Mouse (Mus musculus): ENCODE results near the gene Mal. TPM values are rescaled to one million over a fixed set of nuclear protein-coding genes. Genes with fewer than 3 reads are reported as not detected.

Mal gene
- total and polyA plus RNA-seq, 2 experiments from 2014 or later, result 4.3 to 5.2 TPM

DNA sequence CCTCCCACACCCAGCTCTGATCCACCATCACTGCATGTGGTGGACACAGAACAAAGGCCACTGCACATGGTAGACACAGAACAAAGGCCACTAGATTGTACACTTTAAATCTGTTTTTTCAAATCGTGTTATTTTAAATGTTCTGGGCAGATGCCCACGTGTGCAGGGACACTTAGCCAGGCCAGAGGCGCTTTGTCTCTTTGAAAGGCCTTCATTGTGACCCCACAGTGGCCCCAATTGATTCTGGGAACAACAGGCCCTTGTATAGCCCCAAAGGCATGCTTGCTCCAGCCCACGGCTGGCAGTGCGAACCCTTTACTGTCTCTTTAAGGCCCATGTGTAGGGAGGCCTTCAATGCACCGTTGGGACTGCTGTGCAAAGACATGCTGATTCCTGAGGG lies 29.1 kb downstream of the Mal start:
- DNase-seq (ENCODE audit: low spot score) (peak; percentile 16), ATAC-seq (peak; percentile 58; the same call in 1 of the 2 replicates)
- no peaks in the 10 kb centered on the region for H3K27me3 ChIP-seq (ENCODE audit: insufficient read depth, low read length)
- WGBS, result 37% methylated on average over 6 of the region's 6 CpGs
- TF ChIP-seq CTCF (IDR thresholded peaks at IDR 0.05; ENCODE audit: low read depth), result no peak
- no peak overlapping the region for H3K9ac ChIP-seq (replicated peaks; ENCODE audit: low read length)
- H3K4me3 ChIP-seq (ENCODE audit: low read length), result no peak overlapping the region
- no peak overlapping the region for H3K27ac ChIP-seq
- no peaks in the 10 kb centered on the region for H3K36me3 ChIP-seq (ENCODE audit: insufficient read depth, low read length)
- no peak overlapping the region for H3K4me2 ChIP-seq (ENCODE audit: low read depth, low read length)
- H3K9me3 ChIP-seq (ENCODE audit: low read length), result no peaks in the 10 kb centered on the region
- no peaks in the 10 kb centered on the region for H3K4me1 ChIP-seq (ENCODE audit: insufficient read depth, low read length)

- no peaks in the 10 kb centered on the region for H3K36me3 ChIP-seq (ENCODE audit: insufficient read depth, low read length)
- no peak for TF ChIP-seq CTCF (IDR thresholded peaks at IDR 0.05; ENCODE audit: low read depth)
- no peak overlapping the region for H3K27ac ChIP-seq
- no peaks in the 10 kb centered on the region for H3K9me3 ChIP-seq (ENCODE audit: low read length)
- no peak overlapping the region for H3K4me2 ChIP-seq (ENCODE audit: low read depth, low read length)
- no peaks in the 10 kb centered on the region for H3K27me3 ChIP-seq (ENCODE audit: insufficient read depth, low read length)
- DNase-seq (ENCODE audit: low spot score), result no peak
- no peak overlapping the region for H3K9ac ChIP-seq (replicated peaks; ENCODE audit: low read length)
- H3K4me1 ChIP-seq (ENCODE audit: insufficient read depth, low read length), result no peaks in the 10 kb centered on the region
- H3K4me3 ChIP-seq (ENCODE audit: low read length), result no peak overlapping the region
- 78% methylated on average over 5 of the region's 5 CpGs for WGBS
- no peak for ATAC-seq
Observed at GRCm38 (mm10) chr2:127625659-127626058, 30.8 kb downstream of the Mal start.

DNA sequence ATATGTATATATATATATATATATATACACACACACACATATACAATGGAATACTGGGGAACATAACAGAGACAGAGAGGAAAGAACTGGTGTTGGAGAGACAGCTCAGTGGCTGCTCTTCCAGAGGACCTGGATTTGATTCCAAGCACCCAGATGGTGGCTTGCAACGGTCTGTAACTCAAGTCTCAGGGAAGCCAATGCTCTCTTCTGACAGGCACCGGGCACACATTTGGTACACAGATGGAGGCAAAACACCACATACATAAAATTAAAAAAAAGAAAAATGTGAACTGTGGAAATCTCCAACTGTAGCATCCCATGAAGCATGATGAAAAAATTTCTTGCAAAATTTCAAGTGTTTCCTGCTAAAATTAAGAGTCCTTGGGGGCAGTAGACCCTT lies 31.7 kb downstream of the Mal start:
- DNase-seq (ENCODE audit: low spot score), result no peak
- Histone ChIP-seq H3K4me2 (ENCODE audit: low read depth, low read length) (no peak overlapping the region), H3K9me3 (ENCODE audit: low read length) (no peaks in the 10 kb centered on the region), H3K4me3 (ENCODE audit: low read length) (no peak overlapping the region), H3K27me3 (ENCODE audit: insufficient read depth, low read length) (no peaks in the 10 kb centered on the region), H3K36me3 (ENCODE audit: insufficient read depth, low read length) (no peaks in the 10 kb centered on the region), H3K9ac (replicated peaks; ENCODE audit: low read length) (no peak overlapping the region), H3K27ac (no peak overlapping the region), H3K4me1 (ENCODE audit: insufficient read depth, low read length) (no peaks in the 10 kb centered on the region)
- no peak for TF ChIP-seq CTCF (IDR thresholded peaks at IDR 0.05; ENCODE audit: low read depth)
- no peak for ATAC-seq
- WGBS, result 82% methylated on average over 2 of the region's 2 CpGs

DNA sequence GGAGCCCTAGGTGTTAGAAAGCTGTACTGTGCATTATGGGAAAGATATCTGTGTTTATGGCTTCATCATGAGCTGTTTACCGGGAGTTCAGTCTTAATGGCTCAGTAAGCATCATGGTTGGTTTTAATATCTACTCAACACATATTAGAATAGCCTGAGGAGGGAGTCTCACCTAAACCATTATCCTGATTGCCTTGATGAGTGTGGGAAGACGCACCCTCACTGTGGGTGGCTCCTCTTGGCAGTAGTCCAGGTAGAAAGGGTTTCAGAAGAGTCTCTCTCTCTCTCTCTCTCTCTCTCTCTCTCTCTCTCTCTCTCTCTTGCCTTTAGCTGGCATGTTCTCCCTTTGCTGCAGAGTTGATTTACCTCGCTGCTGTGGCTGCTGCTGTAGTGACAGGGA lies 34.4 kb downstream of the Mal start:
- WGBS, result 40% methylated on average over 3 of the region's 3 CpGs
- Histone ChIP-seq H3K27me3 (ENCODE audit: insufficient read depth, low read length) (no peaks in the 10 kb centered on the region), H3K9me3 (ENCODE audit: low read length) (no peaks in the 10 kb centered on the region), H3K4me1 (ENCODE audit: insufficient read depth, low read length) (no peaks in the 10 kb centered on the region), H3K4me3 (ENCODE audit: low read length) (no peak overlapping the region), H3K9ac (replicated peaks; ENCODE audit: low read length) (no peak overlapping the region), H3K4me2 (ENCODE audit: low read depth, low read length) (no peak overlapping the region), H3K27ac (no peak overlapping the region; the same call in 1 of the 2 replicates), H3K36me3 (ENCODE audit: insufficient read depth, low read length) (no peaks in the 10 kb centered on the region)
- TF ChIP-seq CTCF (IDR thresholded peaks at IDR 0.05; ENCODE audit: low read depth), result no peak
- DNase-seq (ENCODE audit: low spot score) (peak; percentile 36), ATAC-seq (peak; percentile 63; the same call in 1 of the 2 replicates)

DNA sequence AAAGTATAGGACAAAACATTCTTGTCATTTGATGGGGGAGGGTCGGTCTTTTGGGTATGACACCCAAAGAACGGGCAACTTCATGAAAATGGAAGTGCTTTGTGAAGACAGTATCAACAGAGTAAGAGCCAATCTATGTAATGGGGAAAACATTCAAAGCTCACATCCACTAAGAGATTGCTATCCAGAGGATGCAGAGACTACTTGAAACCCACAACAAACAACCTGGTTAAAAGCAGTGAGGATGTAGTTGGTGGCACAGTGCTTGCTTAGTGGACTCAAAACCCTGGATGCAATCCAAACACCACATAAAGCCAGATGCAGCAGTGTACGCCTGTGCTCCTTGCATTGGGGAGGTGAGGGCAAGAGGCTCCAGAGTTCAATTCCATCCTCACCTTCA lies 37.2 kb downstream of the Mal start:
- Histone ChIP-seq H3K27me3 (ENCODE audit: insufficient read depth, low read length) (no peaks in the 10 kb centered on the region), H3K4me1 (ENCODE audit: insufficient read depth, low read length) (no peaks in the 10 kb centered on the region), H3K4me3 (ENCODE audit: low read length) (no peak overlapping the region), H3K9me3 (ENCODE audit: low read length) (no peaks in the 10 kb centered on the region), H3K4me2 (ENCODE audit: low read depth, low read length) (no peak overlapping the region), H3K9ac (replicated peaks; ENCODE audit: low read length) (no peak overlapping the region), H3K27ac (no peak overlapping the region), H3K36me3 (ENCODE audit: insufficient read depth, low read length) (no peaks in the 10 kb centered on the region)
- 79% methylated on average over 3 of the region's 3 CpGs for WGBS
- ATAC-seq (no peak), DNase-seq (ENCODE audit: low spot score) (no peak)
- TF ChIP-seq CTCF (IDR thresholded peaks at IDR 0.05; ENCODE audit: low read depth), result no peak

DNA sequence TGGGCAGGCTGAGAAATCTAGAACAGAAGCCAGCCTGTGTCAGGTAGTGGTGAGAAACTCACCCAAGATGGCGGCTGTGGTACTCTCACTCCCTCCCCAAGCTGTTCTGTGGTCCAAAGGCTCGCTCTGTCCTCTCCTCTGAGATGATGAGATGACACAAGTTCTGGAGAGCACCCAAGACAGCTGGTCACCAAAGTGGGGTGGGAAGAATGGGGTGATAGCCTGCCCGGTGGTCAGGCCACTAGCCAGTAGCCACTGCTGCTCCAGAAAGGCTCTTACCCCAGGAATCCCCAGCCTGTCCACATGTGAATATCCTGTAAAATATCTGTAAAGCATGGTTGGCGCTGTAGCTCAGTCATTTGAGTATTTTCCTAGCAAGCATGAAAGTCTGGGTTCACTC lies 44.2 kb downstream of the Mal start:
- ATAC-seq, result no peak
- Histone ChIP-seq H3K9ac (replicated peaks; ENCODE audit: low read length) (no peak overlapping the region), H3K4me3 (ENCODE audit: low read length) (no peak overlapping the region), H3K4me1 (ENCODE audit: insufficient read depth, low read length) (no peaks in the 10 kb centered on the region), H3K27ac (no peak overlapping the region), H3K9me3 (ENCODE audit: low read length) (no peaks in the 10 kb centered on the region), H3K36me3 (ENCODE audit: insufficient read depth, low read length) (no peaks in the 10 kb centered on the region), H3K27me3 (ENCODE audit: insufficient read depth, low read length) (no peaks in the 10 kb centered on the region), H3K4me2 (ENCODE audit: low read depth, low read length) (no peak overlapping the region)
- no peak for DNase-seq (ENCODE audit: low spot score)
- TF ChIP-seq CTCF (IDR thresholded peaks at IDR 0.05; ENCODE audit: low read depth), result no peak
- WGBS, result 95% methylated on average over 4 of the region's 4 CpGs

- H3K9me3 ChIP-seq (ENCODE audit: low read length), result no peaks in the 10 kb centered on the region
- H3K4me3 ChIP-seq (ENCODE audit: low read length), result no peak overlapping the region
- H3K36me3 ChIP-seq (ENCODE audit: insufficient read depth, low read length), result no peaks in the 10 kb centered on the region
- ATAC-seq (no peak), DNase-seq (ENCODE audit: low spot score) (no peak)
- TF ChIP-seq CTCF (IDR thresholded peaks at IDR 0.05; ENCODE audit: low read depth), result no peak
- 86% methylated on average over 4 of the region's 4 CpGs for WGBS
- no peak overlapping the region for H3K9ac ChIP-seq (replicated peaks; ENCODE audit: low read length)
- no peaks in the 10 kb centered on the region for H3K27me3 ChIP-seq (ENCODE audit: insufficient read depth, low read length)
- no peaks in the 10 kb centered on the region for H3K4me1 ChIP-seq (ENCODE audit: insufficient read depth, low read length)
- H3K4me2 ChIP-seq (ENCODE audit: low read depth, low read length), result no peak overlapping the region
- H3K27ac ChIP-seq, result no peak overlapping the region
Observed at GRCm38 (mm10) chr2:127611386-127611785, 45.1 kb downstream of the Mal start.
